Mouse (Mus musculus) thymus, postnatal 14 days (tissue): Measurements from ENCODE around the gene Gabarap.
A peak's percentile ranks its signal among the peaks of the same experiment; 100 is the strongest.

Experiments used
- DNase-seq: peaks from one replicate; pipeline ENCODE4 v3.0.0; 2021

The Gabarap gene

DNA sequence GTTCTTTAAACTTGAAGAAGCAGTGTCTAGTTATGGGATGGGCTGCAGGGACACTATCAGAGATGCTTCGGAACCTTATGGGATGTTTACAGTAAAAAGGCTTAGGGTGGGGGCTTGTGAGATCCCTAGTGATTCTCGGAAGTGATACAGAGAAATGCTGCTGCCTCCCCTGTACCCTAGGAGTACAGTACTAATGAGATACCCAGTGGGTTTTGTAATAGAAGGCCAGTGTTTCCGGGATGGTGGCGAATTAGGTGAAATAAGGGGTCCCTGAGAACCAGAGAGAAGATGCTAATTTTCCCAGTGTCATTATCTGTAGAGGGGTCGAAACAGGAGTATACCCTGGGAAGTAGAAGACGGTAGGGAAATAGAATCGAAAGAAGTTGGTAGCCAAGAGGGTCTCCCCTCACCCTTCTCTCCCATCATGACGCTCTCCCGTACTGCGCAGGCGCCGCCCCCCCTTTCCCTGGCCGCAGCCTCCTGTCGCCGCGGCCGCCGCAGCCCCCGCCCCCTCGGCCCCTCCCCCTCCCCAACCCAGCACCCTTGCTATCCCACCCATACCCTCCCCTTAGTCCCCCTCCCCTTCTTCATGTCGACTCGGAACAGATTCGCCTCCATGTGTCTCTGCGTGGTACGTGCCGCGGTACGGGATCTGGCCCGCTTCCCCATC lies 32.7 kb downstream of the Gabarap start:
- peak; percentile 52 for DNase-seq

DNA sequence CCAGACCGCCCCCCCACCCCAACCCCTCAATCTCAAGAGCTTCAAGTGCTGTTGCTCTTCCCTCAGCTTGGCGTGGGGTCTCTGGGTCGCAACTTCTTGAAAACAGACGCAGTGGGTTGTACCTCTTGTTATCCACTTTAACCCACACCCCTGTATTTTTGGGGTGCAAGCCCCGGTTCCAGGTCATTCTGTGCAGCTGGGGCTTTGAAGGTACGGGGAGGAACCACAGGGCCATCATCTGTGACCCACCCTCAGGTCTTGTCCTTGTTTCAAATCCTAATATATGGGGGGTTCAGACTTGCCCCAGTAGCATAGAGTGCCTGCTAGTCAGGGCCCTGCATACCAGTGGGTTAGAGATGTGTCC lies 33.2 kb downstream of the Gabarap start:
- DNase-seq, result no peak

DNA sequence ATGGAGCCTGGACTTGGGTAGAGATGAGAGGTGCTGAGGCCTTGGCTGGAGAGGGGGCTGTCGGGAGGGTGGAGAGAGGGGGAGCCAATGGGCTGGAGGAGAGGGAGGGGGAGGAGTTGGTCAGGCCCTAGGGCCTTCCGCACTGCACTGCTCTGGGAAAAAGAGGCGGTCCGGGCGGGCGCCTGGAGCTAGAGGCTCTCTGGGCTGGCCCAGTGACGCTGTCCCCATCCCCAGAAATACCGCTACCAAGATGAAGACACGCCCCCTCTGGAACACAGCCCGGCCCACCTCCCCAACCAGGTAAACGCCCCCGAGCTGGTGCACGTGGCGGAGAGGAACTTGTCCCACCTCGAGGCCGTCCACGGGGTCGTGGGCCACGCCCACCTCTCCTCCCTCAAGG lies 35.7 kb downstream of the Gabarap start:
- no peak for DNase-seq

DNA sequence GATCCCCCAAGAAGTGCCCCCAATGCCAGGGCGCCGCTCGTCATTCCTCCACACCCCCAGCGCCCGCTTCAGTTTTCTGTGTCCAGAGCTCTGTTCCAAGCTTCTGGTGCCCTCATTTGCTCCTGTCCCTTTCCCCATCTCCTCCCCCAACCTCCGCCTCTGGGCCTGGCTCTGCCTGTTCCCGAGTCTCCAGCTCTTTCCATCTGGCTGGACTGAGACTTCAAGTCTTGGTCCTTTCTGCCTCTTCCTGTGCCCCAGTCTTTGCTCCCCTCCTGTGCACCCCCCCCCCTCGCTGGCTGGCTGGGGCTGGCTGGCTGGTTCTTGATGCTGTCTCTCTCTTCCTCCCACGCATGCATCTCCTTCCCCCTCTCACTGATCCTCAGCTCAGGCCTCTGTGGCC lies 36.5 kb downstream of the Gabarap start:
- DNase-seq, result peak; percentile 57

DNA sequence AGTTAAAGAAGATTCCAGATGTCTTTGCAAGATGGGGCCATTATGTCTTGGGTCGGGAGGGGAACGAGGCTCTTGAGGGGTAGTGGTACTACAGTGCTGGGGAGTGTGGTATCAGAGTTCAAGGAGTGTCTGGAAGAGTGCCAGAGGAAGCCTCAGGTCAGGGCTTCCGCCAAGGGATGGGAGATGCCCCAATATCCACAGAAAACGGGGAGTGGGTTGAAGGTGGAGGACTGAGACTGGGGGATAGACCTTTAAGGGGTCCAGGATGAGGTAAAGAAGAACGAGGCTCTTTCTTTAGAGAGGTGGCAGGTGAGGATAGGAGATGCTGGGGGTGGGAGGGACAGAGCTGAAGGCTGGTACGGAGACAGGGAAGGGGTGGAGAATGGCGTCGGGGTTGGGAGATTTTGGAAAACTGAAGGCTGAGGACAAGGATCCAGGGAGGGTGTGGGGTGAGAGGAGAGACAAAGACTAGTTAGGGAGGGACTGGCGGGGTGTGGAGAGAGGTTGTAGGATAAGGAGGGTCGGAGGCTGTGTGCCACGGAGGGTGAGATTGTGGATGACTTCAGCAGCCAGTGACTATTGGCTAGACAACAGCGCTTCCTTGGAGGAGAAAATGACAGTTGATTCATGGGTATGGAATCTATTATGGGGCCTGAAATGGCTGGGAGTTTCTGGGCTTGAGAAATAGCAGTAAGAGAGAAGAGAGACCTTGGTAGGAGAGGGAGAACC lies 37.6 kb downstream of the Gabarap start:
- DNase-seq, result no peak

DNA sequence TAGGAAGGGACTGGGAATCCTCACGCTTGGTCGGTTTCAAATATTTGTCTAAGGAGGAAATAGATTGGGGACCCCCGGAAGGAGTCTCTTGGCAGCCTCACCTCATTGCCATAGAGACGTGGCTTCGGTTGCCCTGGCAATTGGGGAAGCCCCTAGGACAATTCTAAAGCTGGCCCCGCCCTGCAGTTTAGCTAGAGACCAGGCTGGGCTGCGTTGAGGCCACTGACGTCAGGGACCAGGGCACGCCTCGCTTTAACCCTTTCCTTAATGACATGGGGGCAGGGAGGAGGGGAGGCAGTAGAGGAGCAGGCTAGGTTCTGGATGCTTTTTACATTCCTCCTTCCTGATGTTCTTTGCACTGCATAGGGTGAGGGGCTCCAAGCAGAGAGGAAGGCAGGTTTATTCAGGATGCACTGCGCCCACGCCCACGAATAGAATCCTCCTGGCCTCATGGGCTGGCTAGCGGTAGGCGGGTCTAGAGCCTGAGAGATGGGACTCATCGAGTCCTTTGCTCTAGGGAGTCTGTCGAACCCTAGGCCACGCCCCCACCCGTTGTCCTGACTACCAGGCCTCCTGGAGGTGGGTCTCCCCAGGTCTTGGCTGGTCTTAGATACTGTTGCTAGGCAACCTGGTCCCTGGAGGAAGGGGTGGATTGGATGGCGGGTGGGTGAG lies 38.3 kb downstream of the Gabarap start:
- peak; percentile 79 for DNase-seq

DNA sequence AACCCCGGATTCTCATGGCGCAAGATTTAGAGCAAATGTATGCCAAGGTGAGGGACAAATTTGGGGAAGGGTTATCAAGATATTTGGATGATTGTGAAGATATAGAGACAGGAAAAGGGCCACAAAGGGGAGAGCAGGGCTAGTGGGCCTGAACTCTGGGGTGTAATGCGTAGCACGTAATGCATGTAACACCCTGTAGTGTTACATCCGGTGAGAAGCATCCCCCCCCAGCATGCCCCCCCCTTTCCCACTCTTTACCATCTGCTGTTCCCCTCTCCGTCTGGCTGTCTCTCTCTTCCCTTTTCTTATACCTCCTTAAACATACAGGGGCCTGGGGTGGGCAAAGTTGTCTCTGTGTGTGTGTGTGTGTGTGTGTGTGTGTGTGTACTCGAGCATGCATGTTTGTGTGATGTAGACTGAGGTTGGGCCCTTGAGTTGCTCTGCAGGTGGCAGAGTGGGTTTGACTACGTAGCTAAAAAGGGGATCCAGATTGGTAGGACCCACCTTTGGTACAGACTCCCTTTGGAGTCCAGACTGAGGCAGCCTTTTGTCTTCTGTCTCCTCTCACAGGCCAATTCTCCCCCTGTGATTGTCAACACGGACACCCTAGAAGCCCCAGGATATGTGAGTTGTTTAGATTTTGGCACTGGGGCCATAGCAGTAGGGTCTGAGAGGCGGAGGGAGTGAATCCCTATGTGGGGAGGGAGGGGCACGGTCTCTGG lies 39.0 kb downstream of the Gabarap start:
- DNase-seq, result no peak

DNA sequence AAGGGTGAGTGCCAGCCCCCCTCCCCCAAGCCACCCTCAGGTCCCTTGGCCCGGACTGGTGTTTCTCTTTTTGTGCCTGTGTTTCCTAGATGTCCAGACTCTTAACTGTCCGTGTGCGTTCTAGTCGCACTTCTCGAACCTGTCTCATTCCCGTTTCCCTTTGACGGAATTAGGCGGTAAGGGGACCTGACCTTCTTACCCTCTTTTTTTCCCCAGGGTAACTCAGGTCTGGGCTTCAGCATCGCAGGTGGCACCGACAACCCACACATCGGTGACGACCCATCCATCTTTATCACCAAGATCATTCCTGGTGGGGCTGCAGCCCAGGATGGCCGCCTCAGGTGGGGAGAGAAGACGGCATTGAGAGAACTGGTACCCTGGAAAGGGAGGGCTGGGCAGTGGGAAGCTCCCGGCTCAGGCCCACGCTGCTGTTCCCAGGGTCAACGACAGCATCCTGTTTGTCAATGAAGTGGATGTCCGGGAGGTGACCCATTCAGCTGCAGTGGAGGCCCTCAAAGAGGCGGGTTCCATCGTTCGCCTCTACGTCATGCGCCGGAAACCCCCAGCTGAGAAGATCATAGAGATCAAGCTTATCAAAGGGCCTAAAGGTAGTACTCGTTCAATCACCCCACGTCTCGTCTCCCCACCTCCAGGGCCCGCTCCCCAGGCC lies 39.8 kb downstream of the Gabarap start:
- DNase-seq, result no peak

DNA sequence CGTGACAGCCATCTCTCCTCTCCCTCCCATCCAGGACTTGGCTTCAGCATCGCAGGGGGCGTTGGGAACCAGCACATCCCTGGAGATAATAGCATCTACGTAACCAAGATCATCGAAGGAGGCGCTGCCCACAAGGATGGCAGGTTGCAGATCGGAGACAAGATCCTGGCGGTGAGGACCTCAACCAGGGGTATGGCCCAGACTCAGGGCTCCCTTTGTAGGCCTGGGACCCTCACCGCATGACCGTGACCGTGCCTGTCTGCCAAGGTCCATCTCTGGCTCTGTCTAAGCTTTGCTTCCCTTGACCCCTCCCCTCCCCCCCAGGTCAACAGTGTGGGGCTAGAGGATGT lies 40.4 kb downstream of the Gabarap start:
- no peak for DNase-seq

DNA sequence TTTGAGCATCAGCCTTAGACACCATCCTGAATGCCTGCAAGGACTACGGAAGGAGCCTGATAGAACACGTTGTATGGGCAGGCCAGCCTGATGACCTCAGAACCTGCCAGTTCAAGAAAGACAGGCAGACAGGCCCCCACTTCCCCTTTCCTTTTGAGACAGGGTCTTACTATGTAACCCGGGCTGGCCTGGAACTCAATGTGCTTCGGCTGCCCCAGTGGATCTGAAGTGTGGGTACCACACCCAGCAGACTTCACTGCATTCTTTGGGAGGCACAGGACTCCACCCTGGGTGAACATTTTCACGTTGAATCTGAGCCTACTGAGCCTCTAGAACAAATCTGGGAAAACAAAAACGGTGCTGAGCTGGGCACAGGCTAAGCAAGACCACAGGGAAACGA lies 47.2 kb downstream of the Gabarap start:
- DNase-seq, result no peak

DNA sequence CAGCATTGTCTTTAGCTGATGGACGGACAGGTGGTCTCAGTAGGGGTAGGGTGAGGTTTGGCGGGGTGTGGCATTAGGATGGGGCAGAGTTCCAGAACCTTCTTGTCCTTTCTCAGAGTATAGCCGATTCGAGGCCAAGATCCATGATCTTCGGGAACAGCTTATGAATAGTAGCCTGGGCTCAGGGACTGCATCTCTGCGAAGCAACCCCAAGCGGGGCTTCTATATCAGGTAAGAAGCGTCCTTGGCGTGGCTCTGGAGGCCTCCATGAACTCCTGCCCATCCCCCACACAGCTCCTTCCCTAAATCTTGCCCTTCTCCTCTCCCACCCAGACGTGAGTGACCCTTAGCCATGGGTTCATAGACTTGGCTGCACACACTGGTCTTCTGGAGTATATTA lies 48.7 kb downstream of the Gabarap start:
- no peak for DNase-seq

DNA sequence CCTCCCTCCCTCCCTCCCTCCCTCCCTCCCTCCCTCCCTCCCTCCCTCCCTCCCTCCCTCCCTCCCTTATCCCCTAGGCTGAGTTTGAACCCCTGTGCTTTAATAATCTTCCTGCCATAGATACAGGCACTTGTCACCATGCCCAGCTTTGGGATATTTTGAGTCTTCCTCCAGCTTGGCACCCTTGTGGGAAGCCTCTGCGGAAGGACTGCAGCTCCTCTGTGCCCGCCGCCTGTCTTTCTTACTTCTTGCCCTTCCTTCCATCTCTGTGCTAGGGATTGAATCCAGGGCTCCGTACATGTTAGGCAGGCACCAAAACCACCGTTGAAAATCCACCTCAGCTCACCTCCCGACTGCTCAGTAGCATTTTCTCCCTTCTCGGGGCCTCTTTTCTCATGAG lies 49.2 kb downstream of the Gabarap start:
- no peak for DNase-seq

DNA sequence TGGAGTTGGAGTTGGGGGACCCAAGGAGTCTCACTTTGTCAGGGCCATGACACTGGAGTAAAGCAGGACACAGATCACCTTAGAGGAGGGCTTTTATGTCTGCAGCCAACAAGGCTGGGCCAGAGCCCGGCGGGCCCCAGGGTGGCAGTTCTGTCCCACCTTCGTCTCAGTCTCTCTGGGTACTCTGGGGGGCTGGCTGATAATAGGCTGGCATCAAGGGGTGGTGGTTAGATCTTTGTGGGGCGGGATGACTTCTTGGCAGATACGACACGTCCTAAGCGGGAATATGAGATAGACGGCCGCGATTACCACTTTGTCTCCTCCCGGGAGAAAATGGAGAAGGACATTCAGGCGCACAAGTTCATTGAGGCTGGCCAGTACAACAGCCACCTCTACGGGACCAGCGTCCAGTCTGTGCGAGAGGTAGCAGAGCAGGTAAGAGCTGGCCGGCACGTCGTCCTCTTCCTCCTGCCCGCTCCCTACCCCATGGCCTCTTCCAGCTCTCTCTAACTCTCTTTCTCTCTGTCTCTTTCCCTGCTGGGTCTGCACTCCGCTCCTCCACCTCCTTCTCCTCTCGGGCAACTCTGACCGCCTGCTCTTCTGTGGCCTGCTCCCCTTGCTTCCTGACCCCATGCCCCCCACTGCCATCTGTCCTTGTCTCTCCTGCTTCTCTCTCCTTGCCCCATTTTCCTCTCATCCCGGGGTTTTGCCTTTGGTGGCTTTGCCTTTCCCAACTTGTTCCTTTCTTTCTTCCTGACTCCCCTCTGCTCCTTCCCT lies 51.6 kb downstream of the Gabarap start:
- DNase-seq, result no peak

DNA sequence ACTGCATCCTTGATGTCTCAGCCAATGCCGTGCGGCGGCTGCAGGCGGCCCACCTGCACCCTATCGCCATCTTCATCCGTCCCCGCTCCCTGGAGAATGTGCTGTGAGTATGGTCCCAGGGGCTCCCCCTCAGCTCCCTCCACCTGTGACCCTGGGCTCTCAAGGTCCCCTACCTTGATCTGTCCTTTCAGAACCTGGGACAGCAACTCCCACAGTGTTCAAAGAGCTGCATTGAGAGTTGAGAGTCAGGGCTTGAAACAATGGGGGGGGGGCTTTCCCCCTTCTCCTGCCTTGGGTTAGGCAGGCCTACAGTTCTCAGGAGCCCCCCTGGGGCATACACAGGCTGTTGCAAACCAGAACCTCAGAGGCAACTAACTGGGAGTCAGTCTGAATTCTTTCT lies 52.7 kb downstream of the Gabarap start:
- DNase-seq, result no peak
